Mouse (Mus musculus): Measurements from ENCODE around the gene Rpl22. TPM values are rescaled to one million over a fixed set of nuclear protein-coding genes. Genes with fewer than 3 reads are reported as not detected.
A peak's percentile ranks its signal among the peaks of the same experiment; 100 is the strongest.

The Rpl22 gene
- polyA plus RNA-seq, 1 experiment from 2014 or later, result 596 TPM

GRCm38 (mm10) chr4:152286183-152286582, 39.4 kb upstream of the Rpl22 start:
- H3K36me3 ChIP-seq (ENCODE audit: control insufficient read depth, insufficient read depth, low read length), result no peaks in the 10 kb centered on the region
- DNase-seq (ENCODE audit: low spot score) (no peak), ATAC-seq (replicated peaks; ENCODE audit: low FRiP score) (no peak)
- peaks cover 19% of the 10 kb centered on the region for H3K4me1 ChIP-seq (replicated peaks; ENCODE audit: control insufficient read depth, insufficient read depth, low read length)
- no peaks in the 10 kb centered on the region for H3K9me3 ChIP-seq (ENCODE audit: control insufficient read depth, low read length)
- H3K9ac ChIP-seq (ENCODE audit: low read depth, low read length), result no peak overlapping the region
- no peak overlapping the region for H3K27ac ChIP-seq (ENCODE audit: low read depth, low read length)
- 7% methylated on average over 32 of the region's 32 CpGs for WGBS
- H3K4me2 ChIP-seq, result peak overlapping the region; percentile 45
- peaks cover 92% of the 10 kb centered on the region for H3K27me3 ChIP-seq (replicated peaks; ENCODE audit: control insufficient read depth, insufficient read depth, low read length)
- H3K4me3 ChIP-seq (ENCODE audit: low read depth, low read length), result peak overlapping the region; percentile 26

DNA sequence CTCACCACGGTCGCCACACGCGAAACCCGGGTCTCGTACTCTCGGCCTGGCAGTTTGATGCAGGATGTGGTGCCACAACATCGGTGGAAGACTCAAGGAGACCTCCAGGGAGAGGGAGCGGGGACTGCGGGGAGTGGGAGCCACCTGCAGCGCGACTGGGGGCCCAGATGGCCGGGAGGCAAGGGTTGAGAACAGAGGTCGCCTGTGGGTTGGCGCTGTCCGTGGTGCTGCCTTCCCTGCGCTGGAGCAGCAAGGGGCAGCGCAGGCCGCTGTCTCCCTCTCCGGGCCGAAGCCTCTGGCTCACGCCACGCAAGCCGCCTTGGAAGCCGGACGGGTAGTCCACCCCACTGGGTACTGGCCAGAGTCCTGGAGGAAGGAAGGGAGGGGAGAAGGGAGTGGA, 38.7 kb upstream of the Rpl22 start:
- Histone ChIP-seq H3K4me1 (replicated peaks; ENCODE audit: control insufficient read depth, insufficient read depth, low read length) (peaks cover 19% of the 10 kb centered on the region), H3K4me2 (peak overlapping the region; percentile 16; the same call in 1 of the 2 replicates), H3K27ac (ENCODE audit: low read depth, low read length) (no peak overlapping the region), H3K9me3 (ENCODE audit: control insufficient read depth, low read length) (no peaks in the 10 kb centered on the region), H3K9ac (ENCODE audit: low read depth, low read length) (no peak overlapping the region), H3K27me3 (replicated peaks; ENCODE audit: control insufficient read depth, insufficient read depth, low read length) (peaks cover 92% of the 10 kb centered on the region), H3K4me3 (ENCODE audit: low read depth, low read length) (no peak overlapping the region), H3K36me3 (ENCODE audit: control insufficient read depth, insufficient read depth, low read length) (no peaks in the 10 kb centered on the region)
- peak; percentile 73 for DNase-seq (ENCODE audit: low spot score)
- no peak for ATAC-seq (replicated peaks; ENCODE audit: low FRiP score)
- WGBS, result 7% methylated on average over 26 of the region's 26 CpGs

- peaks cover 92% of the 10 kb centered on the region for H3K27me3 ChIP-seq (replicated peaks; ENCODE audit: control insufficient read depth, insufficient read depth, low read length)
- no peak overlapping the region for H3K9ac ChIP-seq (ENCODE audit: low read depth, low read length)
- DNase-seq (ENCODE audit: low spot score) (no peak), ATAC-seq (replicated peaks; ENCODE audit: low FRiP score) (no peak)
- H3K4me2 ChIP-seq, result no peak overlapping the region
- H3K4me3 ChIP-seq (ENCODE audit: low read depth, low read length), result no peak overlapping the region
- no peaks in the 10 kb centered on the region for H3K9me3 ChIP-seq (ENCODE audit: control insufficient read depth, low read length)
- H3K36me3 ChIP-seq (ENCODE audit: control insufficient read depth, insufficient read depth, low read length), result no peaks in the 10 kb centered on the region
- peaks cover 19% of the 10 kb centered on the region for H3K4me1 ChIP-seq (replicated peaks; ENCODE audit: control insufficient read depth, insufficient read depth, low read length)
- no peak overlapping the region for H3K27ac ChIP-seq (ENCODE audit: low read depth, low read length)
- 25% methylated on average over 19 of the region's 19 CpGs for WGBS
These were observed 38.0 kb upstream of the Rpl22 start for GRCm38 (mm10) chr4:152287317-152288120.

DNA sequence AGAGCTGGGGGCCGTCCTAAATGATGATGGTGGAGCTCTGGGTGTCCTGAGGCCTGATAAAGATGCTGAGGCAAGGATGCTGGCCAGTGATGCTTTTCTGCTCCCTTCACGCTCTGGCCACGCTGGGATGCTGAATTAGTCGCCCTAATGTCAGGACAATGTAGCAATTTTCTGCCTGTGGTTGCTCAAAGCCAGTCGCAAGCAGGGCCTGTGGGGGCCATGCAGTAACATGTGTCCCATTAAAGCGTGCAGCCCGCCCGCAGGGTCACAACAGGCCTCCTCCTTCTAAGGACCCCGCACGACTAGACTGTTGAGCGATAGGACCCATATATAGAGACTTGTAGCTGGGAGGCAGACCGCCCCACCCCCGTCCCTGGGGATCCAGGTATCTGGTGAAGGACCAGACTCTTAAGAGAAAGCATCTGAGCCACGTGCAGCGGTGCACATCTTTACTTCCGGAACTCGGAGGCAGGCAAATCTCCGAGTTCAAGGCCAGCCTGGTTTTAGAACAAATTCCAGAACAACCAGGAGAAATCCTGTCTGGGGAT, 37.1 kb upstream of the Rpl22 start:
- Histone ChIP-seq H3K4me1 (replicated peaks; ENCODE audit: control insufficient read depth, insufficient read depth, low read length) (peaks cover 10% of the 10 kb centered on the region), H3K9ac (ENCODE audit: low read depth, low read length) (no peak overlapping the region), H3K27ac (ENCODE audit: low read depth, low read length) (no peak overlapping the region), H3K27me3 (replicated peaks; ENCODE audit: control insufficient read depth, insufficient read depth, low read length) (peaks cover 90% of the 10 kb centered on the region), H3K9me3 (ENCODE audit: control insufficient read depth, low read length) (no peaks in the 10 kb centered on the region), H3K36me3 (ENCODE audit: control insufficient read depth, insufficient read depth, low read length) (no peaks in the 10 kb centered on the region), H3K4me2 (no peak overlapping the region), H3K4me3 (ENCODE audit: low read depth, low read length) (no peak overlapping the region)
- DNase-seq (ENCODE audit: low spot score) (no peak), ATAC-seq (replicated peaks; ENCODE audit: low FRiP score) (no peak)
- WGBS, result 59% methylated on average over 18 of the region's 18 CpGs

DNA sequence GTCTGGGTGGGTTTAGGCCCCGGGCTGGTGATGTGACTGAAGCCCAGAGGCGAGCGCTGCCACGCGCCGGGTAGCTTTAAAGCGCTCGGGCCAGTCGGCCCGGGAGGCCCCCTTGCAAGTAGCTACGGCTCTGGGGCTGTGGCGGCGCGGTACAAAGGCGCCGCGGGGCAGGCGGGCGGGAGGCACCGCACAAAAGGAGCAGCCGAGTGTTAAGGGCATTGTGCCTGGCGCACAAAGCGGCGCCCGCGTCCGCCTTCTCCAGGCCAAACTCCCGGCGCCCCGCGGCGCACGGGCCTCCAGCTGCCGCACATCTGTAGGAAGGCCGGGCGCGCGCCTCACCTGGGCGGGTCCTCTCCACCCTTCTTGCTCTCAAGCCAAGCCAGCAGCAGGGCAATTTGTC, 35.2 kb upstream of the Rpl22 start:
- H3K9ac ChIP-seq (ENCODE audit: low read depth, low read length), result no peak overlapping the region
- ATAC-seq (replicated peaks; ENCODE audit: low FRiP score) (no peak), DNase-seq (ENCODE audit: low spot score) (no peak)
- H3K9me3 ChIP-seq (ENCODE audit: control insufficient read depth, low read length), result no peaks in the 10 kb centered on the region
- peaks cover 11% of the 10 kb centered on the region for H3K4me1 ChIP-seq (replicated peaks; ENCODE audit: control insufficient read depth, insufficient read depth, low read length)
- WGBS, result 3% methylated on average over 39 of the region's 39 CpGs
- H3K27me3 ChIP-seq (replicated peaks; ENCODE audit: control insufficient read depth, insufficient read depth, low read length), result peaks cover 77% of the 10 kb centered on the region
- H3K36me3 ChIP-seq (ENCODE audit: control insufficient read depth, insufficient read depth, low read length), result no peaks in the 10 kb centered on the region
- H3K4me2 ChIP-seq, result peak overlapping the region; percentile 27; the same call in 1 of the 2 replicates
- H3K27ac ChIP-seq (ENCODE audit: low read depth, low read length), result no peak overlapping the region
- 0 out of 2 replicates have a peak overlapping the region, but pooled peaks have one; percentile 10 for H3K4me3 ChIP-seq (ENCODE audit: low read depth, low read length)

DNA sequence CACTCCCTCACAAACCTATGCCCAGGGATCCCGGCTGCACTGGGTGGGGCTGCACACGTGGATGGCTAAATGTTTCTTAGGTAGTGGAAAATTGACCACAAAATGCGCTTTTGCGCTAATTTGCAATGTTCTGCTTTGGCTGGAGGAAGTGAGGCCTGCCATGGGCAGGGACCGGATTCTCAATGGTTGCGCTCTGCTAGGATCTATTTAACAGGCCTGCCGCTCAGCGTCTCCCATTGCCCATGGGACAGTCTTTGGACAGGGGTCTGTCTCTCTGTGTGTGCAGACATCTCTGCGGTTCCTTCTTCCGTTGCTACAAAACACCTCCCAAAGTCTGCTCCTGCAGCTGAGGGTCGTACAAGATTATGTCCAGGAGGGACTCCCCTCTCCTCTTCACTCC, 34.6 kb upstream of the Rpl22 start:
- no peak overlapping the region for H3K9ac ChIP-seq (ENCODE audit: low read depth, low read length)
- H3K27ac ChIP-seq (ENCODE audit: low read depth, low read length), result no peak overlapping the region
- H3K36me3 ChIP-seq (ENCODE audit: control insufficient read depth, insufficient read depth, low read length), result no peaks in the 10 kb centered on the region
- ATAC-seq (replicated peaks; ENCODE audit: low FRiP score), result no peak
- H3K4me2 ChIP-seq, result no peak overlapping the region
- no peak overlapping the region for H3K4me3 ChIP-seq (ENCODE audit: low read depth, low read length)
- peaks cover 14% of the 10 kb centered on the region for H3K4me1 ChIP-seq (replicated peaks; ENCODE audit: control insufficient read depth, insufficient read depth, low read length)
- H3K9me3 ChIP-seq (ENCODE audit: control insufficient read depth, low read length), result no peaks in the 10 kb centered on the region
- 29% methylated on average over 11 of the region's 11 CpGs for WGBS
- peaks cover 71% of the 10 kb centered on the region for H3K27me3 ChIP-seq (replicated peaks; ENCODE audit: control insufficient read depth, insufficient read depth, low read length)
- no peak for DNase-seq (ENCODE audit: low spot score)

DNA sequence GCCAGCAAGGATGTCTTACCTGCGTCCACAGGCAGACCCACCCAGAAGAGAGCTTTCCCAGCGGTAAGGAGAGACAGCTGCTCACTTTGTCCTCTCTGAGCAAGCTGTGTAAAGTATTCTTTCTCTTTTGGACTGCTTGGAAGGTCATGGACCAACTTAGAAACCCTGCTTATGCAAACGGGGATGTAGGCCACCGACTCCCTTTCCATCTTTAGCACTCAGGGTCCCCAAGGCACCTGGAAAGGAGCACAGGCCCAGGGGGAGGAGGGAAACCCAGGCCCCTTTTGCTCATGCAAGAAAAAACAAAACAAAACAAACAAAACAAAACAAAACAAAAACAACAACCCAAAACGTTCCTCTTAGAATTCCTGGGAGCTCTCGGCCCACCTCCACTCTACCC, 34.0 kb upstream of the Rpl22 start, which contains the start of gene Hes3:
Gene Hes3 (minus strand): TSS at position 101 of the 400 bp plus-strand sequence.
- Histone ChIP-seq H3K9ac (ENCODE audit: low read depth, low read length) (no peak within 1 kb of the TSS), H3K4me1 (replicated peaks; ENCODE audit: control insufficient read depth, insufficient read depth, low read length) (peaks cover 9% of the 10 kb centered on the region), H3K36me3 (ENCODE audit: control insufficient read depth, insufficient read depth, low read length) (no peaks in the 10 kb centered on the region), H3K27ac (ENCODE audit: low read depth, low read length) (no peak within 1 kb of the TSS), H3K27me3 (replicated peaks; ENCODE audit: control insufficient read depth, insufficient read depth, low read length) (peaks cover 65% of the 10 kb centered on the region), H3K4me3 (ENCODE audit: low read depth, low read length) (0 out of 2 replicates have a peak within 1 kb of the TSS, but pooled peaks have one; percentile 10), H3K9me3 (ENCODE audit: control insufficient read depth, low read length) (no peaks in the 10 kb centered on the region), H3K4me2 (peak within 1 kb of the TSS; percentile 27; the same call in 1 of the 2 replicates)
- WGBS, result 26% methylated on average over 6 of the region's 6 CpGs
- ATAC-seq (replicated peaks; ENCODE audit: low FRiP score) (no peak), DNase-seq (ENCODE audit: low spot score) (no peak)

DNA sequence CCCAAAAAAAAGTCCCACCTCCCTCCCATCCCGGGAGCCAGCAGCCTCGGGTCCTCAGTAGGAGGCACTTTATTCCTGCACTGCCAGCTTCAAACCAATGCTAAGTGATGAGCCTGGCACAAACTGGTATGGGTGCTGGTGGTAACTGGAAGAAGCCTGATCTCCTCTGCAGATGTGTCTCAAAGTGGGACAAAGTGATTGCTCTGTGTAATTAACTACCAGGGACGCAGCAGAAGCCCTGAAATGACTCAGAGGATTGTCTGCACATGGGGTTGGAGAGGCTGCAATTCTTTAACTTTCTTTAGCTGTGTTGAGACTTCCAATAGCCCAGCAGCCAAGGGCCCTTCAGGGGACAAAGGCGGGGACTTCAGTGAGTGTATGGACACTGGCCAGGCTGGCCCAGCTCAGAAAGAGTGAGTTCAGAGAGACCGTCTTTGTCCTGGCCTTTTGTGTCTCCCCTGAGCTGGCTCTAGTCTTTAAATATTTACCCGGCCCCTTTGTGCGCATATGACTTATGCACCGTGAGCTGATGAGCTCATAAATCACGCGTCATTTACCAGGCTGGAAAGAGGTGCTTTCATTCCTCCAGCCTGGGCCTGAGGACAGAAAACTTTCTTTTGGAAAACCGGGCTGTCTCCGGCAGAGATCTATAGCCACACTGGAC, 33.3 kb upstream of the Rpl22 start:
- Histone ChIP-seq H3K4me1 (replicated peaks; ENCODE audit: control insufficient read depth, insufficient read depth, low read length) (peaks cover 9% of the 10 kb centered on the region), H3K27ac (ENCODE audit: low read depth, low read length) (no peak overlapping the region), H3K9ac (ENCODE audit: low read depth, low read length) (no peak overlapping the region), H3K9me3 (ENCODE audit: control insufficient read depth, low read length) (no peaks in the 10 kb centered on the region), H3K36me3 (ENCODE audit: control insufficient read depth, insufficient read depth, low read length) (no peaks in the 10 kb centered on the region), H3K4me2 (no peak overlapping the region), H3K4me3 (ENCODE audit: low read depth, low read length) (no peak overlapping the region), H3K27me3 (replicated peaks; ENCODE audit: control insufficient read depth, insufficient read depth, low read length) (peaks cover 58% of the 10 kb centered on the region)
- 45% methylated on average over 12 of the region's 12 CpGs for WGBS
- no peak for ATAC-seq (replicated peaks; ENCODE audit: low FRiP score)
- no peak for DNase-seq (ENCODE audit: low spot score)
